Mouse (Mus musculus) kidney, postnatal 36 days (tissue): ENCODE data around the gene Itgb3bp.

Source experiments
- DNase-seq, 2 experiments: peaks; one replicate each; pipeline ENCODE4 v3.0.0; 2021 to 2022; ENCODE audit warnings: mixed read lengths in 2 of 2

Gene Itgb3bp

DNA sequence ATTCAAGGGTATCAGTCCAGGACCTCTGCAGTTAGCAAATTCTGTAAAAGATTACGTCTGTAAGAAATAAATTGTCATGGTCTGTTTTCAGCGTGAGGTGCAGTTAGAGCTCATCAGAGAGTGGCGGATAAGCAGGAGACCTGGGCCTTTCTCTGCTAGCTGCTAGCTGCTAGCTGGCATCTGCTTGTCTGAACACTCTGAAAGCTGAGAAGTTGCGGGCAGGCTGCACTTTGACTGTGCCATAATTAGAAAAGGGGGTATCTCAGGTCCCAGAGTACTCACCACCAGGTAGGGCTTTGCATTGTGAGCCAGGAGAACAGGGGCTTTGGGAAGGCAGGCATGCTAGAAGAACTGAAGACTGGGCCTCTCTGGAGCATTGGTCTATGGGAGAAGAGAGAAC, 2.2 kb upstream of the Itgb3bp start:
- no peak for DNase-seq

DNA sequence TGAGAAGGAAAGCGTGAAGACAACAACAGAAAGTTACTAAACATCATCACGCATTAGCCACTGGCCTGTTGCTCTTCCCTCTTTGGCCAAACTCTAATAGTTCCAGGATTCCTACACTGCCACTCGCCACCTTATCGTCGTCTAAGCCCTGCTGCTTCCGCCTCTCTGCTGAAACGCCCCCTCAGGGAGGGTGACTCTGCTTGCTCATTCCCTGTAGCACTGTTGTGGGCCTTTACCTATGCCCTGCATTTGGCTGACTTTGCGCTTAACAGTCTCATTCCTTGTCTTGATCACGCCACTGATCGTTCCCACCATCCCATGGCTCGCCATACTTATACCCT, 1.6 kb upstream of the Itgb3bp start:
- no peak for DNase-seq

DNA sequence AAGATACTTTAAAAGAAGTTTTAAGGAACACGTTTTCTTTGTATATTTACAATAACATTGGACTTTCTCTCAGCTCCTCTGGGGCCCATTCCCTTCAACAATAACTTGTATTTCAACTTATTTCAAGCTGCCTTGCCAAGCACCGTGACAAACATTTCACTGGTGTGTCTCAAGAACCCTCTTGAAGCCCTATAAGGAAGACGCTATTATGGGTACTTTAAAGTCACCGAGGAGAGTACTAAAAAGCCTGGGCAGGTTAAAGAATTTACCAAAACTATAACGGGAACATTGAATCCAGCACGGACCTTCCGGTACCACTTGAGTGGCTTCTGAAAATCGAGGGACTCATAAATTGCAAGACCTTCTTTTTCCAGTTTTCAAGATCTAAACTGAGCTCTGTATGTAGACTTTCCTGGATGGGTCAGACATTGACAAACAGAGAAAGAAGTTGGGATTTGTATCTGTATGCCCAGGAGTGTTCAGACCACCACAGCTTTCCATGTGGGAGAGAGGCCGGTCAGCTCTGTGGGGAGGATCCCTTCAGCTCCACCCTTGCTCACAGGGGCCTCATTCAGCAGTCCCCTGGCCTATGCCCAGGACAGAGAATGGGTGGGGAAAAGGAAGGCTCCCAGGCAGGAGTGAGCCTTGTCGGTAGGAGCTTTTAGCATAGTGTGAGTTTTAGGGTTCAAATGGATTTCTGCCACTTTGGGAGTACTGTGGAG, 1.1 kb upstream of the Itgb3bp start:
- DNase-seq = peak; percentile 25 to 31

DNA sequence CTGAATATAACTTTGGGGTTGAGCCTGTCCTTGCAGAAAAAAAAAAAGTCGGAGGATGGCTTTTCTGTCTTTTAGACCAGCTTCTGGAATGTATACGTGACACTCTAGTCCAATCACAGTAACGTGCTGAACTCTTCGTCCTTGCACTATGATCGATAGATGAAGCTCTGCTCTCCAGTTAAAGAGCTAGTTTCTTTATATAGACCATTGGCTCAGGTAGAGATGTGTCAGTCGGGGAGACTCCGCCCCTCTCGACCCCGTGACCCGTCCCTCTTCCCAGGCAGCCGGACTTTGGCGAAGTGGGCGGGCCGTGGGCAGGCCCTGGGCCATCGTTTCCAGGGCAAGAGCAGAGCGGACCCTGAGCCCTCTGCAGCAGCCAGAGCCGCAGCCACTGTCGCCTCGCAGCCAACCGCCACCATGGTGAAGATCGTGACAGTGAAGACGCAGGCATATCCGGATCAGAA, 432 bp downstream of the Itgb3bp start, which contains the start of gene Pgm1:
Pgm1 (plus strand) TSS at position 266 of the 464 bp plus-strand sequence.
- peak; percentile 96 to 97 for DNase-seq

DNA sequence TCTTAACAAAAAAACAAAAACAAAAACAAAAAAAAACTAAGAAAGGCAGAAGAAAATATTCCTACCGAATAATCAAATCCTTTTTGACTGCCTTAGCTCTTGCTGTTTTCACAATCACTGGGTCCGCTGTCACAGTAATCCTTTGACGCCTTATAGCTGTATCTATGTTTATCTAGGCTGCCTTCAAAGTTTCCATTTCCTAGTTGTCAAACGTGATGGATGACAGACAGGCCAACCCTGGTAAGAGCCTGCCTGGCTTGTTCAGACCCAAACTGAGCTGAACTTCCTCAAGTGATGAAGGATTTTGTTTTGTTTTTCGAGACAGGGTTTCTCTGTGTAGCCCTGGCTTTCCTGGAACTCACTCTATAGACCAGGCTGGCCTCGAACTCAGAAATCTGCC, 1.1 kb downstream of the Itgb3bp start:
- DNase-seq = no peak

DNA sequence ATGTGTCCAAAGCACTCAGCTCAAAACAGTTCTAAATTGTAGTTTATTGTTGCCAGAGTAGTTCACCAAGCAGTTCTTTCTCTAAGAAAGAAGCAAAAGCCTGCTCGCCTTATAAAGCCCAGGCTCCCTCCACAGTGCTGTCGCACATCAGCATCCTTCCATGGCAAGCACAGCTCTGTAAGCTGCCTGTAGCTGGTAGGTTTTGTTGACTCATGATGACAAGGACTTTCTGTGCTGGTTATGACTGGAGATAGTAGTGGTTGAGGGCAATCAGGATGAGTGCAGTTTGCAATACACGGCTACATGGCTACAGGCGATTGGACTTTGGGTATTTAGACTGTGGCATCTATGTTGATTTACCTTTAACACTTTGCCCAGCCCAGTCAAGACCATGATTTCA, 3.2 kb downstream of the Itgb3bp start:
- DNase-seq = no peak

DNA sequence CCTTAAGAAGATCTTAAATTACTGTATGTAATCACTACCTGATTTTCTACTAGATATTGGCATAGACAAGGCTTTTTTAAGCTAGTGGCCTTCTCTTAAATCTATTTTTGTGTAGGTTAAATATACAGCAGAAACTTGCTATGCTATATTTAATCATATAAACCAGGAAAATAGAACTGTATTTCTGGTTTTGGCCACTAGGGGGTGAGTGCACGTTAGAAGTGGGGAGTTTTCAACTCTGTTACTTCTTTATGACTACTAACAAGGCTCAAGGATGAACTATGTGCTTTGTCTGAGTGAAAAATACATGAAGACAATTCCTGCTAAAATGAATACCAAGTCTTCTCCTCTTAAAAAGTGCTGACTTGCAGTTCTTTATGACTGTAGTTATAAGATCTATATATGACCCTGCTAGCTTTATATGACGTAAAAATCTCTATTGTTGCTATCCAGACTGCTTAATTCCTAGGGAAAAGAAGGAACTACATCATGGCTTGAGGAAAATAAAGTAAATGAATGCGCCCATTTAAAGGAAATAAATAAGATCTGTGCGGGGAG, 15.6 kb downstream of the Itgb3bp start:
- DNase-seq = no peak

DNA sequence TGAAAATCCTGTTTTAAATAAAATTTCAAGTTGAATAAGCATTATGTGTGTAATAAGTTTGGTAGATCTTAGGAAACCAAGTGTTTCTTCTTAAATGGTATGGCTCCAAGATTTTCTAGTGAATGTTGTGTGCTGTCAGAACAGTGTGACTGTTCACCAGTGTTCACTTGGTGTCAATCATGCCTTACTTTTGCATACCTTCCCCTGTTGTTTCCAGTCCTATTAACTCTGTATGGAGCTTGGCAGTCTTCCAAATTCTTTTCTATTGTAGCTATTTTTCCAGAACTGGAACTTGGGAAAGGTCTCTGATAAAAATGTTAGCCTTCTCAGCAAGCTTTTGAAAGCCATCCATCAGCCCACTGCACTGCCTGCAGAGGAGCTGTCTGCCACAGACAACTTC, 47.2 kb downstream of the Itgb3bp start:
- DNase-seq = no peak

DNA sequence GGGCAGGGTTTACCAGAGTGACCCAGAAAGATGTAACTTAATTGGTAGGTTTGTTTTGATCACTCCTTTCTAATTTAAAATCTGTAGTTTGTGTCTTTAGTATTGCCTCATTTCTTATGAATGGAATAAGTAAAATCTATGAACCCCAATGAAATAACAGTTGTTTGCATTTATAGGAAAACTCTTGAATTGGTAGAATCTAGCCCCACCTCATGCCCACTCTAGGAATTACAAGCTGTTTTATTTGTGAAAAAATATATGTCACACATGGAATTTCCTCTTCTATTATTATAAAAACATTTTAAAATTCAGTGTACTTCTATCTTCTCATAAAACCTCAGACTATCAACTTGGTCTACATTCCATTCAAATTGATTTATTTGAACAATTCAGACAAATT, 47.7 kb downstream of the Itgb3bp start:
- DNase-seq = peak; percentile 4 to 31

DNA sequence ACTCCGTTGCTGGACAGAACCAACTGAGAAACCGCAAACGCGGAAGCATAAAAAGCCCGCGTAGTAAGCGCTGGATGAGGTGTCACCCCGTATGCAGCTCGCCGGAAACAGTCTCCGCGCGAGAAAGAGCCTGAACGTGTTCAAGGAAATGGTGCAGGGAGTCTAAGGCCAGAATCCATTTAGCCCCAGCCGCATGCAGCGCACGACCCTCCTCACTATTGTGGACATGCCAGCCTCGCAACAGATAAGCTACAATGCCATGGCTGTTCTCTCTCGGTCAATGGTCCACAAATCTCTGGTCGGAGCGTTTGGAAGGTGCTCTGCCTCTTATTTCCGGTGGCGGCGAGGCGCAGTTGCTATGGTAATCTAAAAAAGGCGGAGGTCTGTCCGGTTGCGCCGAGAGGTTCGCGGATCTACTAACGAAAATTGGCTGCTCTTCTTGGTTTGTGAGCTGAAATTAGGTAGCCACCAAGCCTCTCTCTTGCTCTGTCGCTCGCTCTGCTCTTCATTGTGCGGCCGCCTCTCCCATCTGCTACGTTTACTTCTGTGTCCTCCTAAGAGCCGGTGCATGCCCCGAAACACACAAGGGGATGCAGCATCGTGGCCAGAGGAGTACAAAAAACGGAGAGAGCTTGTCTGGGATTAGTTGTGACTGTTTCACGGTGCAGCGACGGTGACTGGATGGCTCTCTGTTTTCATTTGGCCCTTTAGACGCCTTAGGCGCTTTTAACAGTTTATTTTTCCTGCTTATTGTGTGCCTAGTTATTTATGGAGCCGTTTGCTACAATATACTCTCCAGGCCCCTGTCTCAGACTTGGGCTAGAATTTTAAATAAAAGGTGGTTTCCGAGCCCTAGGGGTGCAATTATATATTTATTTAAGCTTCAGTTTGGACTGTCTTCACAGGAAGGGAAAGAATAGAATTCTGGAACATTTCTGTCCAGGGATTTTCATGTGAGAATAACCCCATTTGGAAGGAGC, 100.2 kb downstream of the Itgb3bp start, which contains the start of gene Efcab7:
Efcab7 (plus strand) TSS at position 105 of the 980 bp plus-strand sequence.
- DNase-seq = peak; percentile 81 to 88

DNA sequence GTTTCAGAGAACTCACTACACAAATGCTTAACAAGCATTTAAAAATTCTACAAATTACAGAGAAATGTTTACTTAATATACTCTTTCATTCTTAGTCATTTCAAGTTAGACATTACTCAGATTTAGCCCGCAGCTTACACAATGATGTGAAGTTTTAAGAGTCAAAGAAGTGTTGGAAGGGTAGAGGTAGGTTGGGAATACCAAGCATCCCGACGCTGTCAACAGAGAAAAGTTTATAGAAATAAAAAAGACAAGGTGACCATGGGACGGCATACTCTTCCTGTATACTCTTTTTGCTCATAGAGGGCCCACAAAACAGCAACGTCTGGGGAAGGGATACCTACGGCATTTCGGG, 100.9 kb downstream of the Itgb3bp start:
- no peak for DNase-seq

DNA sequence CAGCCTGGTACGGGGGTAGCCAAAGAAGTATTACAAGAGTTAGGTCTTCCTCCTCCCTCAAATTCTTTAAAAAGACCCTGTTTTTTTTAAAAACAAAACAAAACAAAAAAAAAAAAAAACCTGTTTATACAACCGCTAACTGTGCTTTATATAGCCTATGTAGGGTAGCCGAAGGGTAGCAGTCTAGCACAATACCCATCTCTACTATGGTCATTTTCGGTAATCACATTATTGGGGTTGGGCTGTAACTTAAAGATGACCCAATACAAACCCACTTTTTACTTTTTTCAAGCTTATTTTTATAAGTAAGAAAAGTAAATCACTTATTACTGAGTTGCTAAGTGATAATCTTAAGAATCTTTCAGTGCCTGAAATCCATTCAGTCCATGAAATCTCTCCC, 101.3 kb downstream of the Itgb3bp start:
- no peak for DNase-seq

DNA sequence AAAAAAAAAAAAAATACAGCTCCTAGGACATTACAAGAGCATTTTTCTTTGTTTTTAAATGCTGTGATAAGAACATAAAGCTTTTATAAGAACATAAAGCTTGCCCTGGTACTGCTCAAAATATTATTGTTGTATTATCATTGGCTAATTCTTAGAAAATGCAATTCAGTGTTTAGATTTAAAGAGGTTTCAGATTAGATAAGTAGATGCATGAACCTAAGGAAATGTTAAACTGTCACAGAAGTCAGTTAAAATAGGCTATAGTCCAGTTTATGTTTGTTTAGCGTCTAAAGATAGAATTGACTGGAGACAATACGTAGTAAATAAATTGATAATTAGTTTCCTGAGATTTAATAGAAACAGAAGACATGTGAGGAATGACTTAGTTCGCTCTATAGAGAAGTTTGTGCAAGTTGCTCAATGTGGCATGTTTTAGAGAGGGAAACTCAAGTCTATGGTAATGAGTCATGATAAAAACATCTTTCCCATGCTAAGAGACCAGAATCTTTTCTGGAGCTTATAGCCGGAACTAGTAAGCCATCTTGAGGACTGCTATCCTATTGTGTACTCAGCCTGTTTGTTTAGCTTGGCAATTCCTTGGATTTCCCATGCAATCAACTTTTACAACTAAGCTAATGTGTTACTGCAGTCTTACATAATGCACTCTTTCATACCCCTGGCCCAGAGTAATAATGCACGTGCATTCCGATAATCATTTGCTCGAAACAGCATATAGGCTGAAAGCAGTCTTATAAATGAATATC, 112.7 kb downstream of the Itgb3bp start:
- no peak for DNase-seq

DNA sequence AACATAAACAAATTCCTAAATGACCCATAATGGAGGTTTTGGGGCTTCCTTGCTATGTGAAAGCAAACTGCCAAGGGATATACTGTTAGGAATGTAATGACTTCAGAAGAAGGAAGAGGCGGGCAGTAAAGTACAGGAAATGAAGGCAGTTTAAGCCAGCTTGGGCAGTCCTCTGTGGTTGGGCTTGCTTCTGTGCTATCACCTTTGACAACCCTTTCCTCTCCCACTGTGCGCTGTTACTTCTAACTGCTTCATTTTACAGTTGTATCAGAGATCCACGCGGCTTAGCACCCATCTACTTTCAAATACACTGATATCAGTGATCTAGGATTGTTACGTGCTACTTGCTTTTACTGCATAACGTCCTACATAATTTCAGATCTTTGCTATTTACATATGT, 137.2 kb downstream of the Itgb3bp start:
- no peak for DNase-seq

DNA sequence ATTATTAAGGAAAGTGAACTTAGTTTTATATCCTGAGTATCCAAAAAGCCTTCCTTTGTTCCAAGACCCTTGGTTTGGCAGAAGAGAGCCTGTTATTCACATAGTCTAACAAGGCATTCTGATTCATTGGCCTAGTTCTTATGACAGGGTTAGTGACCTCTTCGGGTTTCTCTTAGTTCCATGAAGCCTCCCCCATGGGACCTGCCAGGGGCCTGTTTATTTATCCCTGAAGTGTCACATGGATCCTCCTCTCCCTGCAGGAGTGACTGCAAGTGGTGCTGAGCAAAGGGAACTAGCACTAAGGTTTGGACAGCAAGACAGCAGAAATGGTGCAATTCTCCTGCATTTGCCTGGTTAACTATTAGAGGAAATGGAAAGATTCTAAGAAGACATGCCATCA, 156.6 kb downstream of the Itgb3bp start:
- DNase-seq = peak; percentile 16 to 33

DNA sequence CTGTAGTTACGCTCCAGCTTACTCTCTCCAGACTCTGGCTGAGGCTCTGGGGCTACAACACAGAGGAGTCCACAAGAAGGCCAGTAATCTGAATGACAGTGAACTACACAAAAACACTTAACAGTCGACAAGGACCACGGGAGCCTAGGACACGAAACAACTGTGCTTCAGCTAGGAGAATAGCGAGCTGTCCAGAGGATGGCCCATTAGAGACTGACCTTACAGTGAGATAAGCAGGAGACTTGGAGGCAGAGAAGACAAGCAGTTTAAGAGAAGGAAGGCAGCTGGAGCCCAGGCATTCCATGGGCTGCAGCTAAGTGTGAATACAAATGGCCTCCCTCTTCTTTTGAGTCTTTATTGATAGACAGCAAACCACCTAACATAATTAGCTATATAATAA, 159.1 kb downstream of the Itgb3bp start:
- peak; percentile 6 to 34 for DNase-seq

DNA sequence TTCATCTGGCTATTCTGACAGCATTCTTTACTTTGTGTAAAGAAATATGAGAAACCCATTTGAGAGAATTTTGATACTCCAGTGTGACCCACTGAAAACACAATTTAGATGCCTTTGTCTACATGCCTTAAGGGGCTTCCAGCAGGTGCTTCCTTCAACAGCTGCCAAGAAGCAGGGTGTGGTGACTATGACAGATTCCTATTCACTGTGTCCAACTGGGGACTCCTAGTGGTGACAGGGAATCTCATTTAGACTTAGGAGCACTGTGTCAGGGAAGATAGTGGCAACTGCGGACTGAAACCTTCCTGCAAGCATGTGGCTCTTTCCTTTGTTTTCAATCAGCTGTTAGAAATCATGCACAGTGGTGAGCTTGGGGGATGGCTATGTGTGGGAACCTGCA, 162.9 kb downstream of the Itgb3bp start:
- DNase-seq = peak; percentile 15 to 32

DNA sequence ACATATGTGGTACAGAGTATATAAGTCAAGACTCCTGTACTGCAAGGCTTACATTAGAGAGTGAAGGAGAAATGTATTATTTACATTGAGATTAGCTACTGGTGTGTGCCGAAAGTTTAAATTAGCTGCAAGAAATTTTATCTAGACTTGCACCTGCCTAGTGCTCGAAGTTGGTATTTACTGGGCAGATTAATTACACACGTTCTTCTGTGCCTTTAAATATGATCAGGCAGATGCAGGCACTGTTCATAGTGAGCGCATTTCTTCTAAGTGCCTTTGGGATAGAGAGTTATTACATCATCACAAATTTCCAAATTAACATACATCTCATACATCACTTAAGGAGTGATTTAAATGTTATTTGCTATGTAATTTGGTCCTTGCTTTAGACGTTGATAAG, 163.3 kb downstream of the Itgb3bp start:
- no peak for DNase-seq

DNA sequence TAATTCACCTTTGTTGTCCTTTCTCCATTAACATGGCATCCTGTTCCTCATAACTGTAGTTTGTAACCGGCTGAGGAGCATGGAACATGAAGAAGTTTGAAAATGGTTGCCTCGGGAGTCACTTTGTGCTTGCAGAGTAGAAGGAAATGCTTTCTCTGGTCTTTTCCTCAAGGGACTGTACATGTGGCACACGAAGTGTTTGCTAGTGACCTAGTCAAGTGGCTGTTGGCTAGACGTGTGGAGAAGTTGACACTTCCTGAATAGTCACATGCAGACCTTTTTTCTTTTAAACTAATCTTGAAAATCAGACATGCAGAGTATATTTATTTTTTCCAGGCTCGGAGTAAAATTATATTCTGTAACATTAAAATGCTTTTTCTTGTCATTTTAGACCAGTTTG, 177.2 kb downstream of the Itgb3bp start:
- no peak for DNase-seq

DNA sequence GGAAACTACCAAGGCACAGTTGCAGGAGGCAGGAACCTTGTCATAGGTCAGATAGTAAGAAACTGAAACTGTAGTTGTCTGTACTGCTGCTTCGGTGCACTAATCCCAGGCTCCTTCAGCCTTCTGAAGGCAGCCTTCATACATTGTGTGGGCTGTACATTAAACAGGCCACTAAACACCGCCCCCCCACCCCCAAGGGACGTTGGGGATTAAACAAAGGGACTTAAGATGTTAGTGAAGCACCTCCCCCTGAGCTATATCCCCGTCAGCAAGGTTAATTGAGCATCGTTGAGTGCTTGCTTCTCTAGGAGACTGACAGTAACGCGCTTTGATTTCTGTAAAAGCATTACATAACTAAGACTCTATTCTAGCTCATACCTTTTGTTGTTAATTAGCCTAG, 189.8 kb downstream of the Itgb3bp start:
- no peak for DNase-seq

DNA sequence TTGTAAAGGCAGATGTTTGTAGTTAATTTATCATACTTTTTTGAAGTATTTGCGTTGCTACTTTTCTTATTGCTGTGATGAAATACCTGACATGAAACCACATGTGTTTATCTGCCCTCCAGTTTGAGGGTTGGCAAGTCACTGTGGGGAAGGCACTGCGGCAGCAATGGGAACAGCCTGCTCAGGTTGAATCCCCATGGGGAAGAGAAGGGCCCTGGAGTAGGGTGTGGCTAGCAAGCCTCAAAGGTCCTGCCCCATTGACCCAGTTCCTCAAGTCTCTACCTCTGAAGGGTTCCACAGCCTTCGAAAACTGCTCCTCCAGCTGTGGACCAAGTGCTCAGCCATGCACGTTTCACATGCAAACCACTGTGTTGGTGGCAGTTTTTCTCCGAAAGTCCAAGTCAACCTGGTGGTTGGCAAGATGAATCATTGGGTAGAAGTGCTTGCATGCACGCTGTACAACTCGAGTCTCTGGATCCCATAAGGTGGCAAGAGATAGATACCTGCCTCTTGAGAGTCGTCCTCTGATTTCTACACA, 203.6 kb downstream of the Itgb3bp start:
- DNase-seq = no peak

DNA sequence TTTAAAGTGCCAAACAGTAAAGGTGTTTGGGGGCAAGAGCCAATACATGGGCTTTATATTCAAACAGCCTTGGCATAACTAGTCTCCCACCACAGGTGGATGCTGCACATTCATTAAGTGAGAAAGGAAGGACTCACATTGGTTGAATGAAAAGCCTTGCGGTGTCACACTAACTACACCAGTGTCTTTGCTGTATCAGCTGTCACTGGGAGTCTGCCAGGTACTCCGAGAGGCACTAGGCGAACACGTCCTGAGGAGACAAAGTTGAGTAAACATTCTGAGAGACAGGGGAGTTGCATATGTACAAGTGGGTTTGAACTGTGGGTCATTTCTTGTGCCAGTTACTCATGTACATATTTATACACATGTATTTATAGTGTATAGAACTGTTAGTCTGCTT, 205.3 kb downstream of the Itgb3bp start:
- no peak for DNase-seq

DNA sequence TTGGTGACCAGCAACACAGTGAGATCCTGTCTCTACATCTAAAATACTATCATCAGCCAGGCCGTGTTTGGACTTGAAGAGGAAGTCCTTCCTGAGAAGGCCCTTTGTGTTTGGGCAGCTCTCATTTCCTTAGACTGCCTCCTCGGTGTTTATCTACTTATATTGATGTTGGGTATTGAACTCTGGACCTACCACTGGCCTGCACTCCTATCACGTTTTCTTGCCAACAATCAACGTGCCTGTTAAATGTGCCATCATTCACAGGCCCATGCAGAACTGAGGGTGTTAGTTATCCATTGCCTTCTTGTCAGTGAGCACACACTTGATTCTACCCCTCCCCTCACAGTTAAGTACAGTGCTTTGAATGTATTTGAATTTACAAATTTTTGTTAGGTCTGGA, 211.7 kb downstream of the Itgb3bp start:
- no peak for DNase-seq
